Mouse (Mus musculus): ENCODE results near the gene Exo5.

The Exo5 gene

GRCm38 (mm10) chr4:120924554-120925299 lies at the start of gene Exo5:
Exo5 (minus strand) TSS chr4:120925017.
- DNase-seq (ENCODE audit: low read depth): peak; percentile 95

GRCm38 (mm10) chr4:120971842-120972241 lies 47.0 kb upstream of the Exo5 start:
- no peak for DNase-seq (ENCODE audit: low read depth)

- DNase-seq (ENCODE audit: low read depth): peak; percentile 45
These were observed 44.7 kb upstream of the Exo5 start for GRCm38 (mm10) chr4:120969382-120970146.

GRCm38 (mm10) chr4:120968486-120968885 lies 43.7 kb upstream of the Exo5 start:
- no peak for DNase-seq (ENCODE audit: low read depth)

- no peak for DNase-seq (ENCODE audit: low read depth)
These were observed 30.8 kb upstream of the Exo5 start for GRCm38 (mm10) chr4:120955586-120955985.

- no peak for DNase-seq (ENCODE audit: low read depth)
These were observed 28.9 kb upstream of the Exo5 start for GRCm38 (mm10) chr4:120953667-120954066.

- peak; percentile 28 for DNase-seq (ENCODE audit: low read depth)
These were observed 28.2 kb upstream of the Exo5 start for GRCm38 (mm10) chr4:120953038-120953437.

GRCm38 (mm10) chr4:120952163-120952562 lies 27.3 kb upstream of the Exo5 start:
- DNase-seq (ENCODE audit: low read depth): no peak

- peak; percentile 96 for DNase-seq (ENCODE audit: low read depth)
These were observed 26.7 kb upstream of the Exo5 start, which contains the start of gene Zfp69 for GRCm38 (mm10) chr4:120951428-120951973. Zfp69 (minus strand) TSS chr4:120951699.

- DNase-seq (ENCODE audit: low read depth): no peak
These were observed 26.1 kb upstream of the Exo5 start for GRCm38 (mm10) chr4:120950763-120951427.

GRCm38 (mm10) chr4:120948938-120949337 lies 24.1 kb upstream of the Exo5 start:
- DNase-seq (ENCODE audit: low read depth): no peak

- no peak for DNase-seq (ENCODE audit: low read depth)
These were observed 10.2 kb upstream of the Exo5 start for GRCm38 (mm10) chr4:120935006-120935405.

- no peak for DNase-seq (ENCODE audit: low read depth)
These were observed 5.9 kb upstream of the Exo5 start for GRCm38 (mm10) chr4:120930736-120931135.

GRCm38 (mm10) chr4:120928686-120929085 lies 3.9 kb upstream of the Exo5 start:
- no peak for DNase-seq (ENCODE audit: low read depth)

GRCm38 (mm10) chr4:120925386-120925785 lies 569 bp upstream of the Exo5 start:
- peak; percentile 71 for DNase-seq (ENCODE audit: low read depth)

- DNase-seq (ENCODE audit: low read depth): no peak
These were observed 3.4 kb downstream of the Exo5 start for GRCm38 (mm10) chr4:120921461-120921860.

- no peak for DNase-seq (ENCODE audit: low read depth)
These were observed 10.3 kb downstream of the Exo5 start for GRCm38 (mm10) chr4:120914501-120914900.

GRCm38 (mm10) chr4:120913861-120914260 lies 11.0 kb downstream of the Exo5 start:
- no peak for DNase-seq (ENCODE audit: low read depth)

- no peak for DNase-seq (ENCODE audit: low read depth)
These were observed 11.4 kb downstream of the Exo5 start for GRCm38 (mm10) chr4:120913443-120913842.

GRCm38 (mm10) chr4:120912866-120913265 lies 12.0 kb downstream of the Exo5 start:
- DNase-seq (ENCODE audit: low read depth): no peak

- no peak for DNase-seq (ENCODE audit: low read depth)
These were observed 13.7 kb downstream of the Exo5 start for GRCm38 (mm10) chr4:120911086-120911485.

- peak; percentile 90 for DNase-seq (ENCODE audit: low read depth)
These were observed 15.2 kb downstream of the Exo5 start for GRCm38 (mm10) chr4:120909558-120910150.

Measured in induced T-regulatory cell, adult 2 months (primary cell).